Mouse (Mus musculus): ENCODE data around the gene Gm16181.

- TF ChIP-seq MYOD1 (IDR thresholded peaks at IDR 0.05; ENCODE audit: control insufficient read depth, insufficient read length, low read depth) (no peak), CTCF (IDR thresholded peaks at IDR 0.05; ENCODE audit: control insufficient read depth, insufficient read depth, insufficient read length) (no peak), MAX (IDR thresholded peaks at IDR 0.05) (no peak), FOSL1 (IDR thresholded peaks at IDR 0.05; ENCODE audit: insufficient read depth, low read length, poor library complexity, severe bottlenecking) (no peak)
Observed at GRCm38 (mm10) chr17:35191723-35192122, 28.9 kb upstream of the Gm16181 start.

Data from C2C12 (cell line).